Comparison of ENCODE assay signal across 16 mouse cellular contexts in genomic region chr15:28060423-28060822, GRCm38 (mm10). TPM values are rescaled to one million over a fixed set of nuclear protein-coding genes. Genes with fewer than 3 reads are reported as not detected.
DNase-seq lines count a peak whose midpoint lies in the region; ATAC-seq and TF ChIP-seq lines count a peak whose summit lies in the region.
"Had no signal": no experiment of that assay in that cellular context is flagged by ENCODE, and none has a peak within 500 bp of the region (broad histone marks: within the 10 kb centered on the region; RNA-seq: fewer than 3 reads in every experiment).

No protein-coding gene starts in this region.

- H3K9ac ChIP-seq in hindbrain, embryonic 16.5 days (ENCODE audit: low read depth, low read length): no peak overlapping the region
- no peak overlapping the region for H3K9ac ChIP-seq in midbrain, postnatal 0 days (replicated peaks; ENCODE audit: low read length, poor library complexity, severe bottlenecking)
- no peak overlapping the region for H3K9ac ChIP-seq in intestine, postnatal 0 days (ENCODE audit: low read depth, low read length)
- H3K9ac ChIP-seq: lung, embryonic 15.5 days had no signal

- no peaks in the 10 kb centered on the region for H3K4me1 ChIP-seq in hindbrain, embryonic 16.5 days (ENCODE audit: control insufficient read depth, insufficient read depth, low read depth, low read length)
- no peaks in the 10 kb centered on the region for H3K4me1 ChIP-seq in midbrain, postnatal 0 days (ENCODE audit: insufficient read depth, low read length)
- H3K4me1 ChIP-seq in intestine, postnatal 0 days (replicated peaks; ENCODE audit: control insufficient read depth, insufficient read depth, low read length): no peaks in the 10 kb centered on the region
- H3K4me1 ChIP-seq: lung, embryonic 15.5 days had no signal

- no peaks in the 10 kb centered on the region for H3K36me3 ChIP-seq in hindbrain, embryonic 16.5 days (ENCODE audit: control insufficient read depth, insufficient read depth, low read length)
- no peaks in the 10 kb centered on the region for H3K36me3 ChIP-seq in midbrain, postnatal 0 days (ENCODE audit: insufficient read depth, low read length)
- no peaks in the 10 kb centered on the region for H3K36me3 ChIP-seq in intestine, postnatal 0 days (ENCODE audit: control insufficient read depth, insufficient read depth)
- H3K36me3 ChIP-seq: lung, embryonic 15.5 days had no signal

- H3K9me3 ChIP-seq in hindbrain, embryonic 16.5 days (ENCODE audit: control insufficient read depth, low read length): no peaks in the 10 kb centered on the region
- no peaks in the 10 kb centered on the region for H3K9me3 ChIP-seq in midbrain, postnatal 0 days (ENCODE audit: low read length)
- no peaks in the 10 kb centered on the region for H3K9me3 ChIP-seq in intestine, postnatal 0 days (ENCODE audit: control insufficient read depth)
- H3K9me3 ChIP-seq: lung, embryonic 15.5 days had no signal

- DNase-seq in heart, adult 11 months: peak; percentile 77
- DNase-seq in heart, postnatal 36 days: no peak
- DNase-seq in embryo, embryonic 10 days (ENCODE audit: low spot score): peak; percentile 65
- peak; percentile 50 for DNase-seq in midbrain, postnatal 0 days (ENCODE audit: low spot score)
- no peak for DNase-seq in ovary, postnatal 36 days (ENCODE audit: low spot score)
- no peak for DNase-seq in left cerebral cortex, postnatal 10 days (ENCODE audit: extremely low spot score in 1 of 2, low spot score in 2 of 2)
- DNase-seq: cerebellum, adult 2 months; heart, postnatal 4 days; liver; right cerebral cortex, postnatal 4 days had no signal

- H3K27me3 ChIP-seq in hindbrain, embryonic 16.5 days (replicated peaks; ENCODE audit: control insufficient read depth, insufficient read depth, low read length): no peaks in the 10 kb centered on the region
- no peaks in the 10 kb centered on the region for H3K27me3 ChIP-seq in midbrain, postnatal 0 days (ENCODE audit: insufficient read depth, low read length)
- H3K27me3 ChIP-seq in intestine, postnatal 0 days (replicated peaks; ENCODE audit: control insufficient read depth, insufficient read depth, low read length): no peaks in the 10 kb centered on the region
- H3K27me3 ChIP-seq: lung, embryonic 15.5 days had no signal

- no peak overlapping the region for H3K4me2 ChIP-seq in hindbrain, embryonic 16.5 days (ENCODE audit: low read length)
- H3K4me2 ChIP-seq in midbrain, postnatal 0 days (ENCODE audit: low read depth, low read length, poor library complexity, severe bottlenecking): no peak overlapping the region
- no peak overlapping the region for H3K4me2 ChIP-seq in intestine, postnatal 0 days (replicated peaks; ENCODE audit: low read depth)
- H3K4me2 ChIP-seq: lung, embryonic 15.5 days had no signal

- H3K27ac ChIP-seq in hindbrain, embryonic 16.5 days (ENCODE audit: low read depth, low read length): no peak overlapping the region
- no peak overlapping the region for H3K27ac ChIP-seq in midbrain, postnatal 0 days (ENCODE audit: low read depth, low read length)
- H3K27ac ChIP-seq in intestine, postnatal 0 days (ENCODE audit: low read depth, low read length): no peak overlapping the region
- H3K27ac ChIP-seq: layer of hippocampus, adult 2 months; lung, embryonic 15.5 days had no signal

- ATAC-seq in hindbrain, embryonic 16.5 days: peak; percentile 74
- peak; percentile 60; the same call in 1 of the 2 replicates for ATAC-seq in midbrain, postnatal 0 days (ENCODE audit: low FRiP score)
- no peak for ATAC-seq in intestine, postnatal 0 days
- ATAC-seq: activated CD4-positive, CD25-positive, alpha-beta regulatory T cell, adult 4 months had no signal

- TF ChIP-seq CTCF in midbrain, postnatal 0 days (IDR thresholded peaks at IDR 0.05): no peak
- no peak for TF ChIP-seq CTCF in intestine, postnatal 0 days (IDR thresholded peaks at IDR 0.05; ENCODE audit: low read depth)

- no peak overlapping the region for H3K4me3 ChIP-seq in hindbrain, embryonic 16.5 days (ENCODE audit: low read length)
- H3K4me3 ChIP-seq in midbrain, postnatal 0 days (ENCODE audit: low read depth, low read length): no peak overlapping the region
- no peak overlapping the region for H3K4me3 ChIP-seq in intestine, postnatal 0 days (ENCODE audit: low read depth, low read length)
- H3K4me3 ChIP-seq: erythroblast, embryonic 14.5 days; layer of hippocampus, adult 2 months; lung, embryonic 15.5 days had no signal

- intact Hi-C loops in heart, postnatal 36 days (cut with DNase I): no loop called here
- intact Hi-C loops in left cerebral cortex, postnatal 10 days (cut with DNase I): no loop called here

- 25% methylated on average over 6 of the region's 6 CpGs for WGBS in hindbrain, embryonic 16.5 days
- WGBS in midbrain, postnatal 0 days: 18% methylated on average over 6 of the region's 6 CpGs
- 61% methylated on average over 6 of the region's 6 CpGs for WGBS in intestine, postnatal 0 days

RNA-seq across cellular contexts. Expression of gene Trio, which starts 34.8 kb away (rescaled TPM):
- total RNA-seq in heart, postnatal 36 days (2021): 10 to 100 TPM; 34.6 to 39.9 TPM
- polyA plus RNA-seq in hindbrain, embryonic 16.5 days (2015; fragmentation: Nextera tagmentation; extraction: Ambion mirVana): 31.1 and 32.0 TPM in 2 replicates
- total RNA-seq in midbrain, postnatal 0 days (2014; rRNA removed): 213 and 251 TPM in 2 replicates
- polyA plus RNA-seq in midbrain, postnatal 0 days (2015; fragmentation: Nextera tagmentation; extraction: Ambion mirVana): 19.0 and 23.3 TPM in 2 replicates
- 10.0 and 11.8 TPM in 2 replicates for polyA plus RNA-seq in intestine, postnatal 0 days (2015; fragmentation: Nextera tagmentation; extraction: Ambion mirVana)
- total RNA-seq in left cerebral cortex, postnatal 10 days (2021): 100 to 1,000 TPM; 187 to 198 TPM

Comparison
In these comparisons a context has a peak if more than half of its experiments do, and no peak if none do; other contexts are left out.
1. DNase-seq: peak in heart, adult 11 months (single experiment), embryo, embryonic 10 days (single experiment) and midbrain, postnatal 0 days (single experiment); none in heart, postnatal 36 days (0 of 2), ovary, postnatal 36 days (single experiment) and left cerebral cortex, postnatal 10 days (0 of 2).